Mouse (Mus musculus) limb, embryonic 15.5 days (tissue): ENCODE results near the gene Rabgap1l. TPM values are rescaled to one million over a fixed set of nuclear protein-coding genes. Genes with fewer than 3 reads are reported as not detected.
A peak's percentile ranks its signal among the peaks of the same experiment; 100 is the strongest.

Experiments used
- ATAC-seq: fragments of 200-750 bp; cut with Nextera tagmentation; 2 replicates; pipeline ENCODE4 v1.8.0; 2017; ENCODE audit warnings: low read depth, moderate TSS enrichment; ENCODE audit not compliant: insufficient number of reproducible peaks, low FRiP score, low TSS enrichment
- H3K27ac ChIP-seq: fragments of 300-500 bp; sonication (generic); 2 replicates; pipeline ENCODE4 v1.5.1; 2015; ENCODE audit warnings: moderate library complexity, mild to moderate bottlenecking, inconsistent platforms
- H3K27me3 ChIP-seq: fragments of 300-500 bp; sonication (generic); 2 replicates; pipeline ENCODE4 v1.6.1; 2015; ENCODE audit warnings: inconsistent platforms
- H3K36me3 ChIP-seq: fragments of 300-500 bp; sonication (generic); 2 replicates; pipeline ENCODE4 v1.6.1; 2015; ENCODE audit warnings: inconsistent platforms
- H3K4me1 ChIP-seq: fragments of 300-500 bp; sonication (generic); 2 replicates; pipeline ENCODE4 v1.6.1; 2015; ENCODE audit warnings: inconsistent platforms
- H3K4me2 ChIP-seq: fragments of 300-500 bp; sonication (generic); 2 replicates; pipeline ENCODE4 v1.6.1; 2015; ENCODE audit warnings: mild to moderate bottlenecking, inconsistent platforms
- H3K4me3 ChIP-seq: fragments of 300-500 bp; sonication (generic); 2 replicates; pipeline ENCODE4 v1.5.1; 2015; ENCODE audit warnings: mild to moderate bottlenecking, inconsistent platforms
- H3K9ac ChIP-seq: fragments of 300-500 bp; sonication (generic); 2 replicates; pipeline ENCODE4 v1.6.1; 2015; ENCODE audit warnings: inconsistent platforms
- H3K9me3 ChIP-seq: fragments of 300-500 bp; sonication (generic); 2 replicates; pipeline ENCODE4 v1.6.1; 2016; ENCODE audit warnings: inconsistent platforms
- WGBS: fragments of 180-500 bp; shearing (Covaris S2); methylation state at CpG from one replicate; pipeline ENCODE4 v1.1.7; 2015; 5-methylcytosine and 5-hydroxymethylcytosine counted together
- polyA plus RNA-seq: library from polyadenylated mRNA; unstranded; fragments of >200 nt; fragmentation: Nextera tagmentation; extraction: Ambion mirVana; gene quantifications from 2 replicates; pipeline ENCODE4 v1.2.1, GENCODE M21; 2015

Gene Rabgap1l
- polyA plus RNA-seq, 1 experiment from 2014 or later: 19.6 TPM

DNA sequence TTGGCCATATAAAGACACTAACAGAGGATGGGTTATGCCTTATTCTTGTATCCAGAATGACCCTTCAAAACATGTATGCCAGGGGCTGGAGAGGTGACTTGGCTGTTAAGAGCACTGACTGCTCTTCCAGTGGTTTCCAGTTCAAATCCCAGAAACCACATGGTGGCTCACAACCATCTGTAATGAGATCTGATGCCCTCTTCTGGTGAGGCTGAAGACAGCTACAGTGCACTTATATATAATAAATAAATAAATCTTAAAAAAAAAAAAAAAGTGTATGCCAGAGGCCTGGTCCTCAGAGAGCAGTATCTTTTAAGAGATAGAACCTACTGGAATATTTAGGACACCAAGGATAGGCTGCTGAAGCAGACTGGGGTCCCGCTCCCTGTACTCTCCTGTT, 414.6 kb downstream of the Rabgap1l start:
- Histone ChIP-seq H3K9me3 (no peaks in the 10 kb centered on the region), H3K27me3 (no peaks in the 10 kb centered on the region), H3K4me3 (no peak overlapping the region), H3K4me1 (peaks cover 3% of the 10 kb centered on the region; the same call in 1 of the 2 replicates), H3K27ac (no peak overlapping the region), H3K4me2 (no peak overlapping the region), H3K36me3 (no peaks in the 10 kb centered on the region), H3K9ac (no peak overlapping the region)
- no peak for ATAC-seq
- WGBS: 94% methylated on average over 1 of the region's 1 CpGs

DNA sequence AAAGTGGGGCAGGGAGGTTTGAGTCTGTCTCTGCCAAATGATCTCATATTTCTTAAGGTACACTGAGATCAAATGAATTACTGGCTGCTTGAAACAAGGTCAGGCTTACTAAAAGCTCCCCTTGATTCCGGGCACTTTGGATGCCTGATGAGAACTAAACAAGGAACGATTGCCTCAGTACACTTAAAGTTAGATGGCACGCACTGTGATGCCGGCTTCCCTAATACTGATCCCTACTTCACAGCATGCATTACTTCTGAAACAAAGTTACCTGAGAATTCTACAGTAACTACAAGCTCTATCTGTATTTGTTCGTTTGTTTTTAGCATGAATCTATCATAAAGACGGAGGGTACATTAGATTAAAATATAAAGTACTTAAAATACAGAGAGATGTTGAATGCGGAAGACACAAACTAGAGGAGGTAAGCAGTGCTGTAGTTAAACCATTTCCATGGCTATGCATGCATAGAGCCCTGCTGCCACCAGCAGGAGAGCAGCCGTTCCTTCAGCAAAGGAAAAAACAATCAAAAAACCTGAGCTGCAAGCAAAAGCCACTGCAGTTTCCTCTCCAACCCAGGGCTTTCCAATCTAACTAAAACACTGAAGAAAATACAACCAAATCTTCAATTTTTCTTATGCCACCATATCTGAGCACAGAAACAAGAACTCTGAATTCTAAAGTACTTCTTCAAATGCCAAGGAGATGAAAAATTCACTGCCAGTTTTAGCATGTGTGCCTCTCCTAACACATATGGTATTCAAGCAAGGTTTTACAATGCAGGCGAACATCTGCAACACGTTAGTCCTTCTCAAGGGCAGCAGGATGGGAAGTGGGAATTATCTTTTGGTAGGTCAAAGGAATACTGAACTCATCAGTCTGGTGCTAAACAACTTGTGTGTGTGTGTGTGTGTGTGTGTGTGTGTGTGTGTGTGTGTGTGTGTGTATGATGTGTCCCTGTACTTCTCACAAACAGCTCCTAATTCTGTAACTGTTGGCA, 415.4 kb downstream of the Rabgap1l start:
- H3K4me3 ChIP-seq: no peak overlapping the region
- no peak for ATAC-seq
- no peaks in the 10 kb centered on the region for H3K9me3 ChIP-seq
- H3K36me3 ChIP-seq: no peaks in the 10 kb centered on the region
- peaks cover 3% of the 10 kb centered on the region; the same call in 1 of the 2 replicates for H3K4me1 ChIP-seq
- H3K9ac ChIP-seq: no peak overlapping the region
- no peak overlapping the region for H3K27ac ChIP-seq
- H3K4me2 ChIP-seq: no peak overlapping the region
- no peaks in the 10 kb centered on the region for H3K27me3 ChIP-seq
- WGBS: 38% methylated on average over 10 of the region's 10 CpGs

DNA sequence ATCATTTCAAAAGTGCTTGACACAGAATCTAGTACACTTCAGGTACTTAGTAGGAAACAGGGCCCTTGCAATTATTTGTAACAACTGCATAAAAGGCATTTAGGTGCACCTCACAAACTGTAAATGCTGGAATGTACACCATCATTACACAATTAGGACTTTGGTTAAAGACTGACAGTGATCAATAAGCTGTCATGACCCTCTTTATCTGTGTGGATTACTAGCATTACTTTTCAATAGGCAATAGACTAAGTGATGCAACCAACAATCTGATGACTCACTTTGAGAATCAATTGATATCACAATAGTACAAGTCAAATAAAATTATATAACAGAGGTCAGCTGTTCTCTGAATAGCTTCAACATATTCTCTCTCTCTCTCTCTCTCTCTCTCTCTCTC, 418.5 kb downstream of the Rabgap1l start:
- ATAC-seq: no peak
- H3K4me3 ChIP-seq: no peak overlapping the region
- H3K4me2 ChIP-seq: no peak overlapping the region
- H3K36me3 ChIP-seq: no peaks in the 10 kb centered on the region
- H3K9me3 ChIP-seq: no peaks in the 10 kb centered on the region
- peaks cover 8% of the 10 kb centered on the region for H3K4me1 ChIP-seq
- no peak overlapping the region for H3K27ac ChIP-seq
- H3K9ac ChIP-seq: no peak overlapping the region
- H3K27me3 ChIP-seq: no peaks in the 10 kb centered on the region

DNA sequence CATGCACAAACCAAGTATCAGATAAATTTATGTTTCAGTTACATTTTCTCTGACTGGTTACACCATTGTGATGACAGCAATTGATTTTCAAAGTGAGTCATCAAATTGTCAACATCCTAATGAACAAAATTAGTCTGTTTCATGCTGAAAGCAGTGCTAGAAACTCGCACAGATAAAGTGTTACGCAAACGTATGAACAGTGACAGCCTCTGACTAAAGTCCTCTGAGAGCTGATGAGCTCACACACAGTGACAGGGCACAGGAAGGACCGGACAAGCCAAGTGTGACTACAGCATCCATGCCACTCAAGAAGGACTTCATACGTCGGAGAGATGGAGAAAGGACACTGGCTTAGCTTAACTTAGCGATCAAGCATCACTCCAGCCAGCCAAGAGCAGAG, 419.7 kb downstream of the Rabgap1l start:
- WGBS: 76% methylated on average over 7 of the region's 7 CpGs
- H3K9ac ChIP-seq: no peak overlapping the region
- H3K27me3 ChIP-seq: no peaks in the 10 kb centered on the region
- H3K4me1 ChIP-seq: peaks cover 8% of the 10 kb centered on the region
- no peaks in the 10 kb centered on the region for H3K9me3 ChIP-seq
- H3K36me3 ChIP-seq: no peaks in the 10 kb centered on the region
- ATAC-seq: no peak
- no peak overlapping the region for H3K4me2 ChIP-seq
- H3K27ac ChIP-seq: no peak overlapping the region
- no peak overlapping the region for H3K4me3 ChIP-seq

DNA sequence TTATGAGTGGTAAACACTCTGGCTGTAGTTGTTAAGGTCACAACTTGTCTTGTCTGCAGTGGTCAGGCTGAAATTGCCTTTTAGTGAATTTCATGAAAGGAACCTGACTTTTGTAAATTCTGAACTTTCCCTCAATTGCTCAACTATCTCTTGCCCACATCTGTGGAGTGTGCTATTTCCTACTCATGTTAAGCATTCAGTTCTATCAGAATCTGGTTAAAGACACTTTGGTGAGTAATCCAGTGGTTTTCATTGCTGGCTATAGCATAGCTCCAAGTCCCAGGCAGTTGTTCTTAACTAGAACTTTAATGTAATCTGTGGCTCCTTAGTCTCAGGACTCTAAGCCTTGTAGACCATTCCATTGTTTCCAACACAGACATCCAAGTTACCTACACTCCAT, 421.3 kb downstream of the Rabgap1l start:
- Histone ChIP-seq H3K27me3 (no peaks in the 10 kb centered on the region), H3K36me3 (no peaks in the 10 kb centered on the region), H3K4me2 (no peak overlapping the region), H3K4me1 (peaks cover 5% of the 10 kb centered on the region), H3K27ac (no peak overlapping the region), H3K9ac (no peak overlapping the region), H3K4me3 (no peak overlapping the region), H3K9me3 (no peaks in the 10 kb centered on the region)
- no peak for ATAC-seq

DNA sequence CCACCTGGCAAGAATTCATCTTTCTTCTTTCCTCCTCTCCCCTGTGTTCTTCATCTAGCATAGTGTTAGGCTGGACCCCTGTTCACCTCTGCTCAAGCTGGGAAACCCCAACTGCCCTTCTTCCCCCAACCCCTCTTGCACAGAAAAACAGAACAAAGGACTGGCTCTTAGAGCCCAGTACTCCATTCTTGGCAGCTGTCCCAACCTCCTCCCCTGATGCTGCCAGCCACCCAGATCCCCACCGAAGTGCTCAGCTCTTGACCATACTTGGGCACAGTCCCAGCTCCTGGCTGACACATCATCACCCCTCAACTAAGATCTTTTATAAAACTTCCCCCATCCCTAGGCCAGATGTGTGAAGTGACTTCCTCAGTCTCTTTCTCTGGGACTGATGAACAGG, 422.5 kb downstream of the Rabgap1l start:
- H3K9ac ChIP-seq: no peak overlapping the region
- no peaks in the 10 kb centered on the region for H3K9me3 ChIP-seq
- H3K27ac ChIP-seq: no peak overlapping the region
- no peak for ATAC-seq
- H3K4me1 ChIP-seq: peaks cover 5% of the 10 kb centered on the region
- no peaks in the 10 kb centered on the region for H3K36me3 ChIP-seq
- H3K4me3 ChIP-seq: no peak overlapping the region
- H3K27me3 ChIP-seq: no peaks in the 10 kb centered on the region
- no peak overlapping the region for H3K4me2 ChIP-seq
- 29% methylated on average over 1 of the region's 1 CpGs for WGBS

DNA sequence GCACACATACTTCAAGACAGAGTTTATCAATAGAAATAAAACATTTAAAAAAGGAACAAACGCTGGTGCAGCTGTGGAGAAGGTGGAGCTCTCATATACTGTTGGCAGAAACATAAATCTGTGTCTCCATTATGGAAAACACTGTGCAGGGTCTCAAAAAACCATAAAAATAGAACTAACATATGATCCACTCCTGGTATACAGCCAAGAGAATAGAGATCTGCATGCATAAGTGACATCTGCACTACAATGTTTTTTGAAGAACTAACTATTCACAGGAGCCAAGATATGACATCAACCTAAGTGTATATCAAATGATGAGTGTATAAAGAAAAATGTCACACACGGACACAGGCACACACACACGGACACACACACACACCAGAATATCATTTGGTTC, 426.4 kb downstream of the Rabgap1l start:
- no peak for ATAC-seq
- no peaks in the 10 kb centered on the region for H3K27me3 ChIP-seq
- no peak overlapping the region for H3K27ac ChIP-seq
- WGBS: 78% methylated on average over 3 of the region's 3 CpGs
- no peak overlapping the region for H3K9ac ChIP-seq
- no peak overlapping the region for H3K4me2 ChIP-seq
- no peaks in the 10 kb centered on the region for H3K9me3 ChIP-seq
- H3K36me3 ChIP-seq: no peaks in the 10 kb centered on the region
- H3K4me1 ChIP-seq: peaks cover 5% of the 10 kb centered on the region
- no peak overlapping the region for H3K4me3 ChIP-seq

DNA sequence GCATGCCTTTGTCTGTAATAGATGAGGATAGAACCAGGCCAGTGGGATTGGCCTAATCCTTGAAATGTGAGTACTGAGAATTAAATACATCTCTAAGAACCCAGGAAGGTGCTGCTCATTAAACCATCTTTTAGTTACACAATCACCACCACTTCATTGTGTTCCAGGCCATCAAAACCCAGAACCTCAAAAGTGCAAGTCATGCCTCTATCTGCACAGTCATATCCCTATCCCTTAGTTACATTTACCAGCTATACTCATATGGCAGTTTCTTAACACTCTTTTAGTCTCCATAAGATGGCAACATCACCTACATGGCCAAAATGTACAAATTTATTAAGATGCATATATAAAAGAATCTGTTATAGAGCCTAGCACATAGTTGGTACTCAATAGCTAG, 435.7 kb downstream of the Rabgap1l start:
- H3K27ac ChIP-seq: no peak overlapping the region

DNA sequence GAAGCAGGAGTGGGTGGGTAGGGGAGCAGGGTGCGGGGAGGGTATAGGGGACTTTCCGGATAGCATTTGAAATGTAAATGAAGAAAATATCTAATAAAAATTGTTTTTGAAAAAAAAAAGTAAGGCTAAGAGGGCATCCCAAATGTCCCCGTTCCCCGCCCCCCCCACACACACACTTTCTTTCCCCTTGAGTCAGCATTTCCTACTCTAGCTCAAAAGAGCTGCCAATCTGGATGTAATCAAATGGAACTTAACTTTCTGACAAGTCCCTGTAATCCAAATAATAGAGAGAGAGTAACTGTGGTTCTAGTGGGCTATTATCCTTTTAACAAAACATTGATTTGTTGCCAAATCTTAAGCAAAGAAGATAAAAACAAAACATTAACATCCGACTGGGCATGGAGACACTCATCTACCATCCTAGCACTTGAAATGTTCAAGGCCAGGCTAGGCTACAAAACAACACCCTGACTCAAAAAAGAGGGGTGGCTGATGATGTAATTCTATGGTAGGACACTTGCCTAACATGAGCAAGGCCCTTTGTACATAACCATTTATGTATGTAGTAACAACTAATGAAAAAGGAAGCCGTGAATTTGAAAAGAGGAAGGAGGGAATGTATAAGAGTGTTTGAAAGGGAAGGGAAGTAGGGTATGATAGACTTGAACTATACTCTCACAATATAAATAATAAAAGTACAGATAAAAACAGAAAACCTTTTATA, 439.1 kb downstream of the Rabgap1l start:
- Histone ChIP-seq H3K27ac (no peak overlapping the region), H3K4me3 (no peak overlapping the region), H3K36me3 (no peaks in the 10 kb centered on the region), H3K27me3 (no peaks in the 10 kb centered on the region), H3K9me3 (no peaks in the 10 kb centered on the region), H3K4me2 (no peak overlapping the region), H3K4me1 (peaks cover 5% of the 10 kb centered on the region), H3K9ac (no peak overlapping the region)
- WGBS: 77% methylated on average over 6 of the region's 6 CpGs
- ATAC-seq: no peak

More for the DNA sequence above, 435.7 kb downstream of the Rabgap1l start:
- Histone ChIP-seq H3K9ac (no peak overlapping the region), H3K36me3 (no peaks in the 10 kb centered on the region), H3K4me3 (no peak overlapping the region), H3K4me2 (no peak overlapping the region), H3K4me1 (no peaks in the 10 kb centered on the region), H3K9me3 (no peaks in the 10 kb centered on the region), H3K27me3 (no peaks in the 10 kb centered on the region)
- no peak for ATAC-seq

DNA sequence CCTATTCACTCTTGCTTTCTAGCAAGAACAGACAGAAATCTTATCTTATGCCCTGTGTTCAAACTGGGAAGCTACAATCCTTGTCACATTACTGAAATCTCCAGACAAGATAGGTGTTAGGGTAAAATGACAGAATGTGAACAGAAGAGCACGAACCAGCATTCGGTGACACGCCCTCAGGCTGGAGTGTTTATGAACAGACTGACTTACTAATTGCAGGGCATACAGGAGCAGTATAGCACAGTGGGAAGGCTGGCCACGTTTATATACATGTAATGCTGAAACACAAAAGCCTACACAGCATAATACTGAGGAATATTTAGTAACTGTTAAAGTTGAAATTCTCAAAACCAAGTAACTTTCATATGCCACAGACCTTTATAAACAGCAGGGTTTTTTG, 440.7 kb downstream of the Rabgap1l start:
- no peak overlapping the region for H3K9ac ChIP-seq
- H3K9me3 ChIP-seq: no peaks in the 10 kb centered on the region
- peak overlapping the region; percentile 57 for H3K4me2 ChIP-seq
- peaks cover 5% of the 10 kb centered on the region for H3K4me1 ChIP-seq
- 39% methylated on average over 4 of the region's 4 CpGs for WGBS
- H3K27ac ChIP-seq: no peak overlapping the region
- H3K27me3 ChIP-seq: no peaks in the 10 kb centered on the region
- ATAC-seq: no peak
- H3K4me3 ChIP-seq: peak overlapping the region; percentile 37
- no peaks in the 10 kb centered on the region for H3K36me3 ChIP-seq

DNA sequence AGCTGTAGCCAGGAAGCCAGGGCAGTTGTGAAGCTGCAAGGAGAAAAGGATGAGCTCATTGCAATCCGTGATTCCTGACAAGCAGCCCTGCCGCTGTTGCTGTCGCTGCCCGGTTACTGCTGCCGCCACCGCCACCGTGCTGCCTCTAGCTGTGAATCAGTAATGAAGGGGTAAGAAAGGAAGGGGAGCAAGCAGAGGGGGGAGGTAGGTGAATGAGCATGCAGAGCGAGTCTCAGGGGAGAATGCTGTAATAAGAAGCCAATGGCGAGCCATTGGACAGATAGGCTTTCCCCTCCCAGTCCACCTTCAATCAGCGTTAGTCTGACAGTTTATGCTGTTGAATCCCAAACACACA, 441.2 kb downstream of the Rabgap1l start:
- WGBS: 0% methylated on average over 10 of the region's 10 CpGs
- H3K4me3 ChIP-seq: peak overlapping the region; percentile 37
- H3K4me1 ChIP-seq: peaks cover 5% of the 10 kb centered on the region
- 0 out of 2 replicates have a peak, but pooled peaks have one; percentile 14 for ATAC-seq
- H3K36me3 ChIP-seq: no peaks in the 10 kb centered on the region
- H3K27ac ChIP-seq: no peak overlapping the region; the same call in 1 of the 2 replicates
- no peaks in the 10 kb centered on the region for H3K27me3 ChIP-seq
- H3K9me3 ChIP-seq: no peaks in the 10 kb centered on the region
- 0 out of 2 replicates have a peak overlapping the region, but pooled peaks have one; percentile 31 for H3K9ac ChIP-seq
- H3K4me2 ChIP-seq: peak overlapping the region; percentile 57
